Mouse (Mus musculus): ENCODE measurements around the gene Sytl3. TPM values are rescaled to one million over a fixed set of nuclear protein-coding genes. Genes with fewer than 3 reads are reported as not detected.
A peak's percentile ranks its signal among the peaks of the same experiment; 100 is the strongest.
"Not testable (repeated sequence)": the region's sequence is repeated elsewhere in the genome, so short reads cannot be mapped to it uniquely, and the experiment has no call there.

Gene Sytl3
- polyA plus RNA-seq, 1 experiment from 2014 or later: 1.1 TPM

GRCm38 (mm10) chr17:6653341-6653946, 5.4 kb upstream of the Sytl3 start:
- H3K9me3 ChIP-seq; H3K27ac ChIP-seq (replicated peaks); ATAC-seq (ENCODE audit: low read depth); H3K4me1 ChIP-seq (replicated peaks); H3K36me3 ChIP-seq; H3K9ac ChIP-seq; H3K4me2 ChIP-seq; H3K27me3 ChIP-seq; H3K4me3 ChIP-seq: not testable (repeated sequence)
- 66% methylated on average over 5 of the region's 5 CpGs for WGBS

GRCm38 (mm10) chr17:6655087-6655511, 3.8 kb upstream of the Sytl3 start:
- not testable (repeated sequence) for H3K27me3 ChIP-seq; H3K36me3 ChIP-seq; H3K4me1 ChIP-seq (replicated peaks); H3K9me3 ChIP-seq
- Histone ChIP-seq H3K4me2 (peak overlapping the region; percentile 48), H3K27ac (replicated peaks) (peak overlapping the region; percentile 91), H3K4me3 (peak overlapping the region; percentile 45), H3K9ac (peak overlapping the region; percentile 66)
- under 1% methylated on average over 36 of the region's 36 CpGs for WGBS
- peak; percentile 95 for ATAC-seq (ENCODE audit: low read depth)

- 3% methylated on average over 24 of the region's 33 CpGs for WGBS
- not testable (repeated sequence) for H3K4me1 ChIP-seq (replicated peaks); H3K27me3 ChIP-seq; H3K9me3 ChIP-seq; H3K36me3 ChIP-seq
- ATAC-seq (ENCODE audit: low read depth): peak; percentile 96
- Histone ChIP-seq H3K4me3 (peak within 1 kb of the TSS; percentile 45), H3K27ac (replicated peaks) (peak within 1 kb of the TSS; percentile 91), H3K9ac (peak within 1 kb of the TSS; percentile 66), H3K4me2 (peak within 1 kb of the TSS; percentile 48)
Observed at GRCm38 (mm10) chr17:6655567-6656281, 3.2 kb upstream of the Sytl3 start, which contains the start of gene Dynlt1f. Gene Dynlt1f, minus strand, starts transcription at chr17:6655900.

- H3K36me3 ChIP-seq; H3K9me3 ChIP-seq; H3K9ac ChIP-seq; H3K27me3 ChIP-seq; ATAC-seq (ENCODE audit: low read depth); H3K4me2 ChIP-seq; H3K4me1 ChIP-seq (replicated peaks); H3K4me3 ChIP-seq; H3K27ac ChIP-seq (replicated peaks): not testable (repeated sequence)
- 90% methylated on average over 1 of the region's 3 CpGs for WGBS
Observed at GRCm38 (mm10) chr17:6656471-6656870, 2.4 kb upstream of the Sytl3 start.

GRCm38 (mm10) chr17:6660589-6660988, 1.7 kb downstream of the Sytl3 start:
- H3K27me3 ChIP-seq; H3K9ac ChIP-seq; ATAC-seq (ENCODE audit: low read depth); H3K27ac ChIP-seq (replicated peaks); H3K4me1 ChIP-seq (replicated peaks); H3K36me3 ChIP-seq; H3K9me3 ChIP-seq; H3K4me3 ChIP-seq; H3K4me2 ChIP-seq: not testable (repeated sequence)
- WGBS: 62% methylated on average over 6 of the region's 6 CpGs

GRCm38 (mm10) chr17:6661093-6661816, 2.4 kb downstream of the Sytl3 start:
- not testable (repeated sequence) for H3K4me2 ChIP-seq; H3K4me1 ChIP-seq (replicated peaks); H3K36me3 ChIP-seq; H3K27ac ChIP-seq (replicated peaks); H3K27me3 ChIP-seq; H3K9me3 ChIP-seq; H3K4me3 ChIP-seq; H3K9ac ChIP-seq
- 46% methylated on average over 8 of the region's 11 CpGs for WGBS
- ATAC-seq (ENCODE audit: low read depth): 0 out of 2 replicates have a peak, but pooled peaks have one; percentile 28

GRCm38 (mm10) chr17:6662840-6663239, 3.9 kb downstream of the Sytl3 start:
- WGBS: 50% methylated on average over 3 of the region's 3 CpGs
- not testable (repeated sequence) for H3K9ac ChIP-seq; H3K27ac ChIP-seq (replicated peaks); H3K27me3 ChIP-seq; H3K9me3 ChIP-seq; H3K4me3 ChIP-seq; H3K4me1 ChIP-seq (replicated peaks); H3K4me2 ChIP-seq; ATAC-seq (ENCODE audit: low read depth); H3K36me3 ChIP-seq

GRCm38 (mm10) chr17:6665389-6665788, 6.5 kb downstream of the Sytl3 start:
- not testable (repeated sequence) for H3K9ac ChIP-seq; H3K36me3 ChIP-seq; H3K4me1 ChIP-seq (replicated peaks); H3K27ac ChIP-seq (replicated peaks); ATAC-seq (ENCODE audit: low read depth); H3K27me3 ChIP-seq; H3K4me2 ChIP-seq; H3K9me3 ChIP-seq; H3K4me3 ChIP-seq
- 96% methylated on average over 4 of the region's 5 CpGs for WGBS

- not testable (repeated sequence) for H3K4me1 ChIP-seq (replicated peaks); ATAC-seq (ENCODE audit: low read depth); H3K4me3 ChIP-seq; H3K36me3 ChIP-seq; H3K4me2 ChIP-seq; H3K9ac ChIP-seq; H3K9me3 ChIP-seq; H3K27ac ChIP-seq (replicated peaks); H3K27me3 ChIP-seq
- WGBS: no CpG with 5 or more reads among the region's 6 CpGs
Observed at GRCm38 (mm10) chr17:6668522-6668921, 9.6 kb downstream of the Sytl3 start.

GRCm38 (mm10) chr17:6674297-6674696, 15.4 kb downstream of the Sytl3 start:
- not testable (repeated sequence) for H3K4me3 ChIP-seq; H3K4me1 ChIP-seq (replicated peaks); H3K36me3 ChIP-seq; H3K27me3 ChIP-seq; H3K4me2 ChIP-seq; H3K27ac ChIP-seq (replicated peaks); ATAC-seq (ENCODE audit: low read depth); H3K9me3 ChIP-seq; H3K9ac ChIP-seq
- WGBS: 58% methylated on average over 5 of the region's 5 CpGs

- H3K9me3 ChIP-seq; H3K36me3 ChIP-seq; H3K4me2 ChIP-seq; H3K4me3 ChIP-seq; ATAC-seq (ENCODE audit: low read depth); H3K9ac ChIP-seq; H3K27me3 ChIP-seq; H3K4me1 ChIP-seq (replicated peaks); H3K27ac ChIP-seq (replicated peaks): not testable (repeated sequence)
- WGBS: no CpG with 5 or more reads among the region's 2 CpGs
Observed at GRCm38 (mm10) chr17:6678063-6678462, 19.2 kb downstream of the Sytl3 start.

GRCm38 (mm10) chr17:6681721-6682120, 22.8 kb downstream of the Sytl3 start:
- not testable (repeated sequence) for H3K9me3 ChIP-seq; H3K27ac ChIP-seq (replicated peaks); H3K4me3 ChIP-seq; H3K4me1 ChIP-seq (replicated peaks); H3K4me2 ChIP-seq; H3K27me3 ChIP-seq; H3K36me3 ChIP-seq; H3K9ac ChIP-seq; ATAC-seq (ENCODE audit: low read depth)
- 82% methylated on average over 4 of the region's 4 CpGs for WGBS

Measured in neural tube, embryonic 13.5 days (tissue).